Mouse (Mus musculus) liver, embryonic 13.5 days (tissue): ENCODE data around the gene Atp7b. TPM values are rescaled to one million over a fixed set of nuclear protein-coding genes. Genes with fewer than 3 reads are reported as not detected.

ENCODE experiments used
- ATAC-seq: fragments of 200-750 bp; cut with Nextera tagmentation; 2 replicates; pipeline ENCODE4 v1.8.0; 2017; ENCODE audit warnings: low read depth, mild to moderate bottlenecking, moderate number of reproducible peaks, moderate library complexity
- DNase-seq: peaks from one replicate; pipeline ENCODE4 v3.0.0; 2022
- H3K27ac ChIP-seq: fragments of 300-500 bp; sonication (generic); 2 replicates; pipeline ENCODE4 v1.5.1; 2015; ENCODE audit warnings: moderate library complexity, mild to moderate bottlenecking, inconsistent platforms
- H3K27me3 ChIP-seq: fragments of 300-500 bp; sonication (generic); 2 replicates; pipeline ENCODE4 v1.6.1; 2015; ENCODE audit warnings: mild to moderate bottlenecking, inconsistent platforms
- H3K36me3 ChIP-seq: fragments of 300-500 bp; sonication (generic); 2 replicates; pipeline ENCODE4 v1.6.1; 2015; ENCODE audit warnings: mild to moderate bottlenecking, inconsistent platforms
- H3K4me1 ChIP-seq: fragments of 300-500 bp; sonication (generic); replicated peaks from 2 replicates; pipeline ENCODE4 v1.6.1; 2015; ENCODE audit warnings: inconsistent platforms
- H3K4me2 ChIP-seq: fragments of 300-500 bp; sonication (generic); 2 replicates; pipeline ENCODE4 v1.6.1; 2015; ENCODE audit warnings: inconsistent platforms, mild to moderate bottlenecking, moderate library complexity
- H3K4me3 ChIP-seq: fragments of 300-500 bp; sonication (generic); replicated peaks from 2 replicates; pipeline ENCODE4 v1.5.1; 2015; ENCODE audit warnings: mild to moderate bottlenecking, inconsistent platforms
- H3K9ac ChIP-seq: fragments of 300-500 bp; sonication (generic); 2 replicates; pipeline ENCODE4 v1.6.1; 2015; ENCODE audit warnings: mild to moderate bottlenecking, inconsistent platforms
- H3K9me3 ChIP-seq: fragments of 300-500 bp; sonication (generic); replicated peaks from 2 replicates; pipeline ENCODE4 v1.6.1; 2016; ENCODE audit warnings: inconsistent platforms
- WGBS: fragments of 180-500 bp; shearing (Covaris S2); methylation state at CpG from one replicate; pipeline ENCODE4 v1.1.7; 2015; ENCODE audit not compliant: insufficient replicate concordance; 5-methylcytosine and 5-hydroxymethylcytosine counted together
- polyA plus RNA-seq: library from polyadenylated mRNA; unstranded; fragments of >200 nt; fragmentation: Nextera tagmentation; extraction: Ambion mirVana; gene quantifications from 2 replicates; pipeline ENCODE4 v1.2.1, GENCODE M21; 2015

The Atp7b gene
- polyA plus RNA-seq, 1 experiment from 2014 or later: 10.4 TPM

DNA sequence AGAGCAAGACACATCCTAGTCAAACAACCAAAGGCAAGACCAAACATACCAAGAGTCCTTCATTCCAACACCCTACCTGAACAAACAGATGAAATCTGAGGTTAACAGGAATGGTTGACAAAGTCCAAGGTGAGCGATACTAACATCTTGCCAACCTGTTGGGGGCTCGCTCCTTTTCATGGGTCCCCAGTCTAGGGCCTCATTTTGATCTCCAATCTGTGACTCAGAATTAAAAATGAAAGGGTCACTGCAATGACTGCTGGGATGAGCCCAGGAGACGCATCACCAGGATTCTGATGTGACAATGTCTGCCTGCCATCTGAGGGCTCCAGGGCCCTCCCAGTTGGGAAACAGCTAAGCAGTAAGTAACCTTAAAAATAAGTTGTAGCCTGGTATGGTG is 90.6 kb downstream of the Atp7b start, which contains the start of gene Ccdc70:
Gene Ccdc70, plus strand, starts transcription at position 301 of the 400 bp plus-strand sequence.
- Histone ChIP-seq H3K36me3 (no peaks in the 10 kb centered on the region), H3K4me2 (no peak within 1 kb of the TSS), H3K9me3 (no peaks in the 10 kb centered on the region), H3K27ac (no peak within 1 kb of the TSS), H3K4me3 (no peak within 1 kb of the TSS), H3K9ac (no peak within 1 kb of the TSS), H3K27me3 (no peaks in the 10 kb centered on the region), H3K4me1 (no peaks in the 10 kb centered on the region)
- ATAC-seq: no peak
- WGBS: 56% methylated on average over 3 of the region's 3 CpGs
- no peak for DNase-seq

- Histone ChIP-seq H3K36me3 (no peaks in the 10 kb centered on the region), H3K27ac (no peak overlapping the region), H3K27me3 (no peaks in the 10 kb centered on the region), H3K9me3 (no peaks in the 10 kb centered on the region), H3K4me2 (no peak overlapping the region), H3K9ac (no peak overlapping the region), H3K4me3 (no peak overlapping the region), H3K4me1 (no peaks in the 10 kb centered on the region)
- no peak for ATAC-seq
- 60% methylated on average over 1 of the region's 1 CpGs for WGBS
- DNase-seq: no peak
These were observed 93.5 kb downstream of the Atp7b start for GRCm38 (mm10) chr8:21966646-21967045.

DNA sequence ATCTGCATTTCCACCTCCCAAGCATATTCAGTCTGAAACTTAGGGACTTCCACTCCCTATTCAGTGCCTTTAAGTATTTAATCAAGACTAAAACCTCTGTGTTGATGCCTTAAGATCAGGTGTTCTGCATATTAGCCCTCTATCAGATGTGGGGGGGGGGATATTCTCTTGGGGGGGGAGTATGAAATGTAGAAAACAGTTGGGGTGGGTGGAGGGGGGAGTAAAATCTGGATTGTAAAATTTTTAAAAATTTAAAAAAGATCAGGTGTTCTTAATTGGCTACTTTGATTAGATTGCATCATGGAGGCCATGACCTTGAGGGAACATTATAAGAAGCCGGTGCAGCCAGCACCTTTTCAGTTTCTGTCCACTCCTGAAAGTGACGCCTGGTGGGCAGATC is 101.7 kb downstream of the Atp7b start, which contains the start of gene Fam90a1a:
Gene Fam90a1a, plus strand, starts transcription at position 301 of the 400 bp plus-strand sequence.
- no peaks in the 10 kb centered on the region for H3K4me1 ChIP-seq
- ATAC-seq: no peak
- no peak within 1 kb of the TSS for H3K27ac ChIP-seq
- no peak within 1 kb of the TSS for H3K9ac ChIP-seq
- no peaks in the 10 kb centered on the region for H3K9me3 ChIP-seq
- no peak within 1 kb of the TSS for H3K4me2 ChIP-seq
- H3K27me3 ChIP-seq: no peaks in the 10 kb centered on the region
- WGBS: 80% methylated on average over 2 of the region's 2 CpGs
- H3K36me3 ChIP-seq: no peaks in the 10 kb centered on the region
- no peak for DNase-seq
- H3K4me3 ChIP-seq: no peak within 1 kb of the TSS

GRCm38 (mm10) chr8:21956336-21956735 is 103.8 kb downstream of the Atp7b start:
- Histone ChIP-seq H3K4me2 (no peak overlapping the region), H3K27me3 (no peaks in the 10 kb centered on the region), H3K4me1 (no peaks in the 10 kb centered on the region), H3K4me3 (no peak overlapping the region), H3K27ac (no peak overlapping the region), H3K9ac (no peak overlapping the region), H3K36me3 (no peaks in the 10 kb centered on the region), H3K9me3 (no peaks in the 10 kb centered on the region)
- DNase-seq: no peak
- ATAC-seq: no peak
- WGBS: 64% methylated on average over 3 of the region's 3 CpGs

DNA sequence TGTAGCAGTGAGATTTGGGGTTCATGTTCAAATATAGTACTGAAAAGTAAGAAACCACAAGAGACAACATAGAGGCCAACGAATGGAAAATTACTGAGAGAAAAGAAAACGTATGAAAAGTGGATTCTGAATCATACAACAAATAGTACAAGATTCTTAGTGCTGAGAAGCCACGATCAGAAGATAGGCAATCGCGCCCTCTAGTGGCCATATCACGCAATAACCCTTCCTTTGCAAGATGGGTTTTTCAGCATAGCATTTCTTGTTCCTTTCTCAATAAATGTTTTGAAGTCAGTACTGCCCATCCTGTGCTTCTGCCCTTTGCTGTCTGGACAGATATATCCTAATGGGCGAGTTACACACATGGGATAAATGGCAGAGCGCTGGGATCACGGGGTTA is 104.8 kb downstream of the Atp7b start:
- H3K36me3 ChIP-seq: no peaks in the 10 kb centered on the region
- H3K9ac ChIP-seq: no peak overlapping the region
- no peak for ATAC-seq
- H3K9me3 ChIP-seq: no peaks in the 10 kb centered on the region
- no peak overlapping the region for H3K27ac ChIP-seq
- no peaks in the 10 kb centered on the region for H3K4me1 ChIP-seq
- H3K27me3 ChIP-seq: no peaks in the 10 kb centered on the region
- DNase-seq: no peak
- no peak overlapping the region for H3K4me3 ChIP-seq
- no peak overlapping the region for H3K4me2 ChIP-seq
- WGBS: 3% methylated on average over 9 of the region's 9 CpGs

DNA sequence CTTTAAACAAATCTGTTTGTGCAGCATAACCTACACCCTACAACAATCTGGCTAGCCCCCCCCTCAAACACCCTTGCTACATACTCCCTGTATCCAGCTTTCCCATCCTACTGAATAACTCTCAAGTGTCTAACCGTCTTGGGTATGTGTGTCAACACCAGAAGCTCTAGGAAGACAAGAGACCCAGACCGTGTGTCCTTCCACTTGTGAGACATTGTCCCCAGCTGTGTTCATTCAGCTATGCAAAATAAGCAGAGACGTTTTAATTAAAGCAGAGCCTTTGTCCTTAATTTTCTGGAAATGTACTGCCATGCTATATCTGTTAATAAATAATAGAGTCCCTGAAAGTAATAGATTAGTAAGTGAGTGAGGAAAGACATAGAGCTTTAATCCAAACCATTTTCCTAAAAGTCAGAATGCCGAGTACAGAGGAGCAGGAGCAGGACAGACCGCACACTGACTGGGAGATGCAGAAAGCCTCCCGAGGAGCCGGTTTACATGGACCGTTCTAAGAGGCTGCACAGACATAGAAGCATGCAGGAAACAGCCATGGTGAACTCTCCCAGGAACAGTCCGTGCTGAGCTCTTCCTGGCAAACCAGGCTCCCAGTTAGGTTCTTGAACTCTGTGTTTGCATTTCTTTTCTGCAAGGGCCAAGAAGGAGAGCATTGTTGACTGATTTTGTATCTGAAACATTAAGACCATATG is 112.6 kb downstream of the Atp7b start:
- Histone ChIP-seq H3K9ac (no peak overlapping the region), H3K4me2 (no peak overlapping the region), H3K27ac (no peak overlapping the region), H3K27me3 (no peaks in the 10 kb centered on the region), H3K4me3 (no peak overlapping the region), H3K36me3 (no peaks in the 10 kb centered on the region), H3K9me3 (no peaks in the 10 kb centered on the region), H3K4me1 (no peaks in the 10 kb centered on the region)
- ATAC-seq (no peak), DNase-seq (no peak)
- 65% methylated on average over 9 of the region's 9 CpGs for WGBS

GRCm38 (mm10) chr8:21946462-21946861 is 113.6 kb downstream of the Atp7b start, which contains the start of gene Defb13:
TSS of gene Defb13 (plus strand) at chr8:21946762.
- H3K9me3 ChIP-seq: no peaks in the 10 kb centered on the region
- no peak within 1 kb of the TSS for H3K27ac ChIP-seq
- H3K36me3 ChIP-seq: no peaks in the 10 kb centered on the region
- 69% methylated on average over 6 of the region's 6 CpGs for WGBS
- no peak for ATAC-seq
- H3K27me3 ChIP-seq: no peaks in the 10 kb centered on the region
- no peak within 1 kb of the TSS for H3K4me2 ChIP-seq
- DNase-seq: no peak
- H3K4me3 ChIP-seq: no peak within 1 kb of the TSS
- H3K9ac ChIP-seq: no peak within 1 kb of the TSS
- no peaks in the 10 kb centered on the region for H3K4me1 ChIP-seq

Other genes with a start within 250 kb of the Atp7b start
- not detected in 2 replicates for gene Defb50, start 236.8 kb downstream of the Atp7b start, polyA plus RNA-seq
- not detected in 2 replicates for gene Defb2, start 220.4 kb downstream of the Atp7b start, polyA plus RNA-seq
- not detected in 2 replicates for gene Defb10, start 201.4 kb downstream of the Atp7b start, polyA plus RNA-seq
- gene Defb9, start 174.9 kb downstream of the Atp7b start, polyA plus RNA-seq: not detected in 2 replicates
- not detected in 2 replicates for gene Defb11, start 153.9 kb downstream of the Atp7b start, polyA plus RNA-seq
- not detected in 2 replicates for gene Defb15, start 127.6 kb downstream of the Atp7b start, polyA plus RNA-seq
- gene Defb35, start 122.0 kb downstream of the Atp7b start, polyA plus RNA-seq: not detected in 2 replicates
- not detected in 2 replicates for gene Defb13, start 113.5 kb downstream of the Atp7b start, polyA plus RNA-seq
- not detected in 2 replicates for gene Fam90a1a, start 101.6 kb downstream of the Atp7b start, polyA plus RNA-seq
- not detected in 2 replicates for gene Ccdc70, start 90.5 kb downstream of the Atp7b start, polyA plus RNA-seq
- 9.9 and 13.1 TPM in 2 replicates for gene Alg11, start 416 bp upstream of the Atp7b start, polyA plus RNA-seq
- gene Nek5, start 64.7 kb upstream of the Atp7b start, polyA plus RNA-seq: 0.06 TPM in 1 of 2 replicates, not detected in the other
- 1.5 and 1.7 TPM in 2 replicates for gene Nek3, start 106.1 kb upstream of the Atp7b start, polyA plus RNA-seq
- gene Ckap2, start 125.5 kb upstream of the Atp7b start, polyA plus RNA-seq: 22.2 and 28.5 TPM in 2 replicates
- gene Vps36, start 132.5 kb upstream of the Atp7b start, polyA plus RNA-seq: 11.5 and 12.9 TPM in 2 replicates
- 1.5 and 2.3 TPM in 2 replicates for gene Thsd1, start 167.0 kb upstream of the Atp7b start, polyA plus RNA-seq
- gene Tpte, start 223.1 kb upstream of the Atp7b start, polyA plus RNA-seq: not detected in 2 replicates